Mouse (Mus musculus) testis, adult 2 months (tissue): Measurements from ENCODE around the gene Mrps21.

Experiments used
- CTCF ChIP-seq: fragments of 200-500 bp; IDR thresholded peaks from 2 replicates; pipeline ENCODE4 v1.5.1; 2012; ENCODE audit warnings: low read depth, mild to moderate bottlenecking, inconsistent platforms, low read length, moderate library complexity; ENCODE audit not compliant: control insufficient read depth, insufficient read depth, insufficient replicate concordance
- POLR2A ChIP-seq: fragments of 200-500 bp; IDR thresholded peaks from 2 replicates; pipeline ENCODE4 v1.6.1; 2012; ENCODE audit warnings: low read depth, mild to moderate bottlenecking, inconsistent platforms, low read length, moderate library complexity; ENCODE audit not compliant: control insufficient read depth

DNA sequence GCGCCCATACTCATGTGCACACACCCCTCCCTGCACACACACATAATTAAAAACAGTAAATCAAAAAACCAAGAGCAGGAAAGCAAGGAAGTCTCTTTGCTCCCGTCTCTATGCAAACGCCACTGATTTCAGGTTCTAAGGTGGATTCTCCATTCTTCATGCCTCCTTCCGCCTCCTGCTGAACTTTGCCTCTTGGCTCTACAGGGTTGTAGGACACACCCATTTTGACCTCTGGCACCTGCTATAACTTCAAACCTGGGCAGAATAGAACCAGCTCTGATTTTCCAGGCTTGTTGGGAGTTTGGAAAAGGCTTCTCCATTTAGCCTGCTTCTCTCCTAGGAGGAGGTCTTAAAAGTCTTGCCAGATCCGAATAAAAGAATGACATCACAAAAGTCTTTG lies 13.1 kb upstream of the Mrps21 start:
- no peak for TF ChIP-seq CTCF
- TF ChIP-seq POLR2A = no peak
